Mouse (Mus musculus): ENCODE measurements around the gene Pex11b. TPM values are rescaled to one million over a fixed set of nuclear protein-coding genes. Genes with fewer than 3 reads are reported as not detected.
"Not testable (repeated sequence)": the region's sequence is repeated elsewhere in the genome, so short reads cannot be mapped to it uniquely, and the experiment has no call there.

Pex11b gene
- polyA plus RNA-seq, 1 experiment from 2014 or later, result 63.5 TPM

DNA sequence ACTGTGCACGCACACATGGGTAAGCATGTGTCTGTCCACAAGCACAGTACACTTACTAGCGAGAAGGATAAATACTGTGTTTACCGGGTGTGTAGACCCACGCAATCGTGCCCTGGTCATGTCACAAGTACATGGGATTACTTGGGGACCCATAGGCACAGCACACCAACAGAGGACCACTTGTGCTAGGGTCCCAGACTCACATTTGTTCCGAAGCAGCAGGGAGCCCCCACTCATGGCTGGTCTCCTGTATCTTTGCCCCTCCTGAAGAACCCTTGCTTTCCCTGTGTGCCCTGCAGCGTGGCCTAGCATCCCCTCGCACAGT lies 36.1 kb upstream of the Pex11b start:
- Histone ChIP-seq H3K27me3 (peaks cover 32% of the 10 kb centered on the region), H3K27ac (no peak overlapping the region), H3K4me3 (peak overlapping the region; percentile 58), H3K4me2 (peak overlapping the region; percentile 98), H3K9me3 (no peaks in the 10 kb centered on the region), H3K9ac (peak overlapping the region; percentile 80; the same call in 1 of the 2 replicates), H3K4me1 (peaks cover 66% of the 10 kb centered on the region), H3K36me3 (0 out of 2 replicates have a peak, but pooled peaks cover 4% of the 10 kb centered on the region)
- 50% methylated on average over 8 of the region's 8 CpGs for WGBS
- no peak for ATAC-seq (ENCODE audit: insufficient number of reproducible peaks, insufficient read depth, low FRiP score, low TSS enrichment, low read depth)

DNA sequence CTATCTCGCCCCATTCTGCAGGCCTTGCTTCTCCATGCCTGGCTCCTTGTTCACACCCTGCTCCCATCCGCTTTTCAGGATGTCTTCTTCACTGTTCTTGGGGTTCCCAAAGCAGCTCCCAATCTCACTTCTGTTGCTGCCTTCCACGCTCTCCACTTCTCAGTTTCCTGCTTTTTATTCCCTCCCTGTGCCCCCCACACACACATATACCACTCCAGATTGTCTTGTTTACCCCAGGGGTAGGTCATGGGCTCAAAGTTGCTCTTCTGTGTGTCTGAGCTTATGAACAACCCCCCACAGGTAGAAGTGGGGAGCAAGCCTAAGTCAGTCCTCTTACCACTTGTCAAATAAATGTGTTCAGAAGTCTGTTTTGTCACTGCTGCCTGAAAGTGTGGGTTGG lies 35.8 kb upstream of the Pex11b start:
- 0 out of 2 replicates have a peak overlapping the region, but pooled peaks have one; percentile 80 for H3K9ac ChIP-seq
- H3K36me3 ChIP-seq, result 0 out of 2 replicates have a peak, but pooled peaks cover 4% of the 10 kb centered on the region
- no peak for ATAC-seq (ENCODE audit: insufficient number of reproducible peaks, insufficient read depth, low FRiP score, low TSS enrichment, low read depth)
- peak overlapping the region; percentile 98; the same call in 1 of the 2 replicates for H3K4me2 ChIP-seq
- H3K4me3 ChIP-seq, result no peak overlapping the region
- H3K9me3 ChIP-seq, result no peaks in the 10 kb centered on the region
- H3K4me1 ChIP-seq, result peaks cover 66% of the 10 kb centered on the region
- H3K27ac ChIP-seq, result no peak overlapping the region
- H3K27me3 ChIP-seq, result peaks cover 32% of the 10 kb centered on the region
- 65% methylated on average over 3 of the region's 3 CpGs for WGBS

DNA sequence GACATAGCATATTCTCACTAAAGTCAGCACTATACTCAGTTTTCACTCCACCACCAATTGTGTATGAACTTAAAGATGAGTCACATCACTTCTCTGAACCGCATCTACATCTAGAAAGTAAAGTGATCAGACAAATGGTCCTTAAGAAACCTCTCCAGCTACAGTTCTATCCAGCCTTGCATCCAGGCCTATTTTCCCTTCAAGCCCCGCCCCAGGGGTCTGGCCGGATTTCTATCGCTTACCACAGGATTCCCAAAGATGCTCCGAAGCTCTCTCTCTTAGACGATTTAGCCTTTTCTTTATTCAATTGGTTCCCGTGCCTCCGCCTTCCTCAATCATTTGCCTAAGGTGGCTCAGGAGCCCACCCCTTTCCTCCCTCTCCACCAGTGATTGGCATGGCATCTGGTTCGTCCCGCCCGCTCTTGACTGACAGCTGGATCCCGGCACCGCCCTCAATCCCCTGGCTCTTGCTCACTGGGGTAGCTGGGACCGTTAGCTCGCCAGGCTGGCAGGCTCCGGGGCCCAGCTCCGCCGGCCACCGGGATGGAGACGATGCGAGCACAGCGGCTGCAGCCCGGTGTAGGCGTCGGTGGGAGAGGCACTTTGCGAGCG lies 34.4 kb upstream of the Pex11b start, which contains the start of gene Lix1l:
Gene Lix1l (plus strand): TSS at position 511 of the 612 bp plus-strand sequence.
- no peaks in the 10 kb centered on the region for H3K9me3 ChIP-seq
- H3K4me1 ChIP-seq, result peaks cover 67% of the 10 kb centered on the region
- 1% methylated on average over 27 of the region's 27 CpGs for WGBS

DNA sequence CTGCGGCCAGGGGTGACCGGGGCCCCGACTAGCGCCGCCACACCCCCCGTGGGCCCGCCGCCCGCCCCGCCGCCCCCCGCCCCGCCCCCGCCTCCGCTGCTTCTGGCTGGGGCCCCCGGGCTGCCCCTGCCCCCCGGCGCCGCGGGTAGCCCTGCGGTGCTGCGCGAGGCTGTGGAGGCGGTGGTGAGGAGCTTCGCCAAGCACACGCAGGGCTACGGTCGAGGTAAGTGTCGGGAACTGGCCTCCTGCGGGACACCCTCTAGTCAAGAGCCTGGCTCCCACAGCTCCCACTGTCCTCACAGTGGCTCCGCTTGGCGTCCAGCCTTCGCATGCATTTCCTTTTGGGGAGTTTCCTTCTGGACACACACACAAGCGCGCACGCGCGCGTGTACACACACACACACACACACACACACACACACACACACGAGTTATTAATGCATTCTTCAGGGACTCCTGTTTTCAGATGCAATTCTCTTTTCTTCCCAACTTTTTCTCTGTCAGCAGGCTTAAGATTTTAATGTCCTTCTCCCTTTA lies 33.9 kb upstream of the Pex11b start:
- H3K4me1 ChIP-seq, result peaks cover 62% of the 10 kb centered on the region
- peak overlapping the region; percentile 88 for H3K9ac ChIP-seq
- 0 out of 2 replicates have a peak, but pooled peaks cover 7% of the 10 kb centered on the region for H3K36me3 ChIP-seq
- peak overlapping the region; percentile 96 for H3K27ac ChIP-seq
- peak overlapping the region; percentile 70 for H3K4me3 ChIP-seq
- 5% methylated on average over 14 of the region's 40 CpGs for WGBS
- H3K4me2 ChIP-seq, result peak overlapping the region; percentile 81
- H3K27me3 ChIP-seq, result peaks cover 16% of the 10 kb centered on the region
- H3K9me3 ChIP-seq, result no peaks in the 10 kb centered on the region
- ATAC-seq (ENCODE audit: insufficient number of reproducible peaks, insufficient read depth, low FRiP score, low TSS enrichment, low read depth), result peak; percentile 50; the same call in 1 of the 2 replicates

More for the DNA sequence above, 34.4 kb upstream of the Pex11b start, which contains the start of gene Lix1l:
- peak; percentile 93 for ATAC-seq (ENCODE audit: insufficient number of reproducible peaks, insufficient read depth, low FRiP score, low TSS enrichment, low read depth)
- peaks cover 21% of the 10 kb centered on the region for H3K27me3 ChIP-seq
- peak within 1 kb of the TSS; percentile 88 for H3K9ac ChIP-seq
- H3K27ac ChIP-seq, result peak within 1 kb of the TSS; percentile 96
- H3K4me3 ChIP-seq, result peak within 1 kb of the TSS; percentile 70
- H3K36me3 ChIP-seq, result 0 out of 2 replicates have a peak, but pooled peaks cover 4% of the 10 kb centered on the region
- peak within 1 kb of the TSS; percentile 81 for H3K4me2 ChIP-seq

DNA sequence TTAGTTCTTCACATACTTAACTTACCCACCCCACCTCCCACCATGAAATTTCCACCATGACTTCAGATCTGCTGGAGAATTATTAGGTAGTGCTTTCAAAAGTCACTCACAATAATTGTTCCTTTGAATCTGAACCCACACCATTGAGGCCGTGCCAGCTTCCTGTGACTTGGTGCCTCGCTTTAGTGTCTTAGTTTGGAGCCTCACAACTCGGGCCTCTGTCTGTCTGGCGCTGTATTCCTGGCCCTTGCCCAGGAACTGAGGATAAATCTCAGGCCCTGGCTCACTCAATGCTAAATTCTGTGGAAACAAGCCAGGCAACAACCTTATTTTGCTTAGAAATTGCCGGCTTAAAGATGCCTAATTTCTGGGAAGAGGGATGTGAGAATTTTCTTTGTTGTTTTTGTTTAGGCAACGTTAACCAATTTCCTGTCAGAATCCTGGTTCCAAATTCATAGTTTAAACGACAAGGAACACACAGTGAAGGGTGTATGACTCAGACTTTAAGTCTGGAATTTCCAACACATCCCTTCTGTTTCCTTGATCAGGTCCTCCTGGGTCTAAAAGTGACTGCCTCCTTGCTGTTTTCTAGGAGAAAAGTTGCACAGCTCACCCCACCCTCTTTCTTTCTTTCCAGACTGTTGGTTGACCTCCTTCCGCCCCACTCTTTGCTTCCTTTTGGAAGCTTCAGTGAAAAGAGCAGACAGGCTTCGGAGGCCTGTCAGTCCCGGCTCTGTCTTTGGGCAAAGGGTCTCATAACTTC lies 33.1 kb upstream of the Pex11b start:
- Histone ChIP-seq H3K27ac (peak overlapping the region; percentile 96), H3K9me3 (no peaks in the 10 kb centered on the region), H3K4me2 (peak overlapping the region; percentile 81), H3K9ac (peak overlapping the region; percentile 88), H3K4me1 (peaks cover 54% of the 10 kb centered on the region), H3K27me3 (peaks cover 8% of the 10 kb centered on the region), H3K36me3 (0 out of 2 replicates have a peak, but pooled peaks cover 8% of the 10 kb centered on the region), H3K4me3 (peak overlapping the region; percentile 70)
- no peak for ATAC-seq (ENCODE audit: insufficient number of reproducible peaks, insufficient read depth, low FRiP score, low TSS enrichment, low read depth)
- WGBS, result 21% methylated on average over 10 of the region's 10 CpGs

DNA sequence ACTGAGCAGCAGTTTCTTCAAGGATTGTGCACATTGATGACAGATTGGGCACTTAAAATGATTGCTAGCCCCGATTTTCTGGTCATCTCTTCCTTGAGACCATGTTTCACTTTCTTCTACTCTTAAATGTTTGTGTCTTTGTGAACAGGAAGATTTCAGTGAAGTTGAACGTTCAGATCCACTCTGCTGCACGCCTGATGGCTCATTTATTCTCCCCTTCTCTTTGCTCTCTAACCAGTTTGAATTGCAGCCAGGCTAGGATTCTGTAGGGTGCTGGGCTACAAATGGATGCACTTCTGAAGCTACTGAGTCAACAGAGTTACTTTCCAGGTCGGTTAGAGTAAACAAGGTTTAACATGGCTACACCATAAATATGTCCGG lies 32.5 kb upstream of the Pex11b start:
- peak overlapping the region; percentile 96 for H3K27ac ChIP-seq
- H3K36me3 ChIP-seq, result 0 out of 2 replicates have a peak, but pooled peaks cover 8% of the 10 kb centered on the region
- H3K27me3 ChIP-seq, result peaks cover 8% of the 10 kb centered on the region
- no peaks in the 10 kb centered on the region for H3K9me3 ChIP-seq
- H3K4me3 ChIP-seq, result peak overlapping the region; percentile 70
- peak overlapping the region; percentile 88 for H3K9ac ChIP-seq
- H3K4me1 ChIP-seq, result peaks cover 48% of the 10 kb centered on the region
- peak overlapping the region; percentile 81 for H3K4me2 ChIP-seq
- WGBS, result 42% methylated on average over 5 of the region's 5 CpGs
- no peak for ATAC-seq (ENCODE audit: insufficient number of reproducible peaks, insufficient read depth, low FRiP score, low TSS enrichment, low read depth)

DNA sequence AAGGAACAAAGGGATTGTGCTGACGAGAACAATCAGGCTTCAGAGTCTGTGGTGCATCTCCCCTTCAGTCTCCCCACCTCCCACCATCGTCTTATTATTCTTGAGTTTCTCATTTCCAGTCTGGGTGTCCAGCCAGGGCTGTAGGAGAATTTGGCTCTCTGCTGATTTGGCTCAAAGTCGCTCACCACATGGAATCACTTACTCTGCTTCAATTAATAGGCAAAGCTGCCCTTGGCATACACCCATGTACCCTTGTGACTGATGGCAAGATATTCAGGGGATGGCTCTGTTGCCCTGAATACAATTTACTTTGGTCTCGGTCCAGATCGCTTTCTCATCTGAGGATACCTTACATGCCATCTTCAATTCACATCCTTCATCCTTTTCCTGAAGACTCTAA lies 31.9 kb upstream of the Pex11b start:
- H3K4me2 ChIP-seq, result peak overlapping the region; percentile 81
- 42% methylated on average over 5 of the region's 5 CpGs for WGBS
- H3K4me3 ChIP-seq, result peak overlapping the region; percentile 70
- H3K9ac ChIP-seq, result peak overlapping the region; percentile 88
- 0 out of 2 replicates have a peak, but pooled peaks cover 8% of the 10 kb centered on the region for H3K36me3 ChIP-seq
- H3K4me1 ChIP-seq, result peaks cover 44% of the 10 kb centered on the region
- peak overlapping the region; percentile 96 for H3K27ac ChIP-seq
- peaks cover 8% of the 10 kb centered on the region for H3K27me3 ChIP-seq
- H3K9me3 ChIP-seq, result no peaks in the 10 kb centered on the region
- ATAC-seq (ENCODE audit: insufficient number of reproducible peaks, insufficient read depth, low FRiP score, low TSS enrichment, low read depth), result no peak

DNA sequence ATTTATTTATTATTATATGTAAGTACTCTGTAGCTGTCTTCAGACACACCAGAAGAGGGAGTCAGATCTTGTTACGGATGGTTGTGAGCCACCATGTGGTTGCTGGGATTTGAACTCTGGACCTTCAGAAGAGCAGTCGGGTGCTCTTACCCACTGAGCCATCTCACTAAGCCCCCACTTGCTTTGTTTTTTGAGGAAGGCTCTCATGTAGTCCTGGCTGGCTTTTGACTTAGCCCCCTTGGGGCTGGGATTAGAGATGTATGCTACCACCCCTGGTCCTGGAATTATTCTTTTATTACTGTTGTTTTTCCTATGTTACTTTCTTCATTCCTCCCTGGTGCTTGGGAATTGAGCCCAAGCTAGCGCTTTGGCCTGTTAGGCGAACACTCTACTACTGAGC lies 29.2 kb upstream of the Pex11b start:
- not testable (repeated sequence) for H3K4me3 ChIP-seq, H3K4me2 ChIP-seq
- 89% methylated on average over 4 of the region's 4 CpGs for WGBS

DNA sequence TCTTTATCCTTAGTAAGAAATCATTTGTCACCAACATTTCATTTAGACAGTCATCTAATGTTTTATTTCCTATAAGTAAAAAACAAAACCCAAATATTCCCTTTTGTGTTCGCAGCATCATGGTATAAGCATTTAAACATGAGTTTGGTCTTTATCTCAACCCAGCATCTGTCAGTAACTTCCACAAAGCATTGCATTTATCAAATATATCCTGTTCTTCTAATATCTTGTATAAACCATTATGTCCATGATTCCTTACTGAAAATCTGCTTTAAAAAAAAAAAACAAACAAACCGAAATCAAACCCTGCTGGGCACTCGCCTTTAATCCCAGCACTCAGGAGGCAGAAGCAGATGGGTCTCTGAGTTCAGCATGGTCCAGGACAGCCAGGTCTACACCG lies 28.6 kb upstream of the Pex11b start:
- 88% methylated on average over 4 of the region's 4 CpGs for WGBS
- H3K9ac ChIP-seq, result no peak overlapping the region

More for the DNA sequence above, 29.2 kb upstream of the Pex11b start:
- peaks cover 27% of the 10 kb centered on the region for H3K4me1 ChIP-seq
- H3K27ac ChIP-seq; H3K9me3 ChIP-seq; H3K9ac ChIP-seq; ATAC-seq (ENCODE audit: insufficient number of reproducible peaks, insufficient read depth, low FRiP score, low TSS enrichment, low read depth); H3K27me3 ChIP-seq: not testable (repeated sequence)
- H3K36me3 ChIP-seq, result peaks cover 14% of the 10 kb centered on the region; the same call in 1 of the 2 replicates

DNA sequence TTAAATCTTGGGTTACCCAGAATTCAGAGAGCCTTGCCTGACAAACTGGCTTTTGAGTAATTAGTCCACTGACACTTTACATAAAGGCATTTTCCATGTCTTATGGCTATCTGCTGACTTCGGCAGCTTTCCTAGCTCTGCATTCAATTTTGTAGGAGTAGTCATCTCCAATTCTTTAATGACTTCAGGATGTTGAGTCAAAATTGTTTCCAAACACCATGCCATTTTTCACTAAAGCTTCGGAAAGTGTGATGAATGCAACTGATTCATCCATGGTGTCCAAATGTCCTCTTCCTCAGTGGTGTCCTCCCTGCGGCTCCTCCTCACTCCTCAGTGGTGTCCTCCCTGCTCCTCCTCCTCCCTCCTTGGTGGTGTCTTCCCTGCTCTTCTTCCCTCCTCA lies 17.2 kb upstream of the Pex11b start:
- H3K27ac ChIP-seq, result no peak overlapping the region
- peaks cover 70% of the 10 kb centered on the region for H3K36me3 ChIP-seq
- H3K4me2 ChIP-seq, result no peak overlapping the region
- H3K9ac ChIP-seq, result no peak overlapping the region
- peaks cover 6% of the 10 kb centered on the region; the same call in 1 of the 2 replicates for H3K4me1 ChIP-seq
- no peak overlapping the region for H3K4me3 ChIP-seq
- 48% methylated on average over 3 of the region's 3 CpGs for WGBS
- ATAC-seq (ENCODE audit: insufficient number of reproducible peaks, insufficient read depth, low FRiP score, low TSS enrichment, low read depth), result no peak
- no peaks in the 10 kb centered on the region for H3K27me3 ChIP-seq
- H3K9me3 ChIP-seq, result no peaks in the 10 kb centered on the region

More for the DNA sequence above, 28.6 kb upstream of the Pex11b start:
- Histone ChIP-seq H3K36me3 (peaks cover 14% of the 10 kb centered on the region; the same call in 1 of the 2 replicates), H3K4me2 (no peak overlapping the region), H3K27me3 (no peaks in the 10 kb centered on the region), H3K9me3 (no peaks in the 10 kb centered on the region), H3K4me3 (no peak overlapping the region), H3K4me1 (peaks cover 27% of the 10 kb centered on the region), H3K27ac (no peak overlapping the region)
- no peak for ATAC-seq (ENCODE audit: insufficient number of reproducible peaks, insufficient read depth, low FRiP score, low TSS enrichment, low read depth)

DNA sequence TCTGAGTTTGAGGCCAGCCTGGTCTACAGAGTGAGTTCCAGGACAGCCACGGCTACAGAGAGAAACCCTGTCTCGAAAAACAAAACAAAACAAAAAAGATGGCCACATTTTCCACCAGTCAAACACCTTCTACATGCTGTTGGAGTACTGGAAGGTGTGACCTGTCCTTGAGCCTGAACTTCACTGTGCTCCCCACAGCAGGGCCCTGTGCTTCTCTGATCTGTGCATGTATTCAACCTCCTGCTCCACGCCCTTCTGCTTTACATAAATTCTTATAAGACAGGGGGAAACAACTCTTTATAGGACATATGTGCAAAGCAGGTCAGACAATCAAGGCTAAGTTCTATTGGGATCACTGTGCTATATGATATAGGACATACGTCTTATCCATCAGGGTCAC lies 12.0 kb upstream of the Pex11b start:
- no peak overlapping the region for H3K27ac ChIP-seq
- no peak overlapping the region for H3K4me3 ChIP-seq
- no peaks in the 10 kb centered on the region for H3K27me3 ChIP-seq
- WGBS, result 89% methylated on average over 4 of the region's 4 CpGs
- ATAC-seq (ENCODE audit: insufficient number of reproducible peaks, insufficient read depth, low FRiP score, low TSS enrichment, low read depth), result no peak
- no peak overlapping the region for H3K4me2 ChIP-seq
- H3K9ac ChIP-seq, result no peak overlapping the region
- no peaks in the 10 kb centered on the region for H3K9me3 ChIP-seq
- H3K4me1 ChIP-seq, result no peaks in the 10 kb centered on the region
- peaks cover 64% of the 10 kb centered on the region for H3K36me3 ChIP-seq
